Mouse (Mus musculus) liver, embryonic 14 days (tissue): ENCODE measurements around the gene Gm21833. TPM values are rescaled to one million over a fixed set of nuclear protein-coding genes. Genes with fewer than 3 reads are reported as not detected.

Experiments
- polyA plus RNA-seq: library from polyadenylated mRNA; depleted of rRNA; stranded (reverse); fragments of >200 nt; gene quantifications from 2 replicates; pipeline ENCODE4 v1.2.3, GENCODE M21; 2012; rRNA removed

The Gm21833 gene
- not detected in 2 replicates for polyA plus RNA-seq

GRCm38 (mm10) chr16:82828082-82828481, at the start of gene Gm21833:
Gm21833 (plus strand) TSS chr16:82828382.

